ENCODE assay signal across 9 mouse cellular contexts in genomic region chr13:51071763-51072276, GRCm38 (mm10). TPM values are rescaled to one million over a fixed set of nuclear protein-coding genes. Genes with fewer than 3 reads are reported as not detected.
DNase-seq lines count a peak whose midpoint lies in the region; ATAC-seq and TF ChIP-seq lines count a peak whose summit lies in the region.
"Had no signal": no experiment of that assay in that cellular context is flagged by ENCODE, and none has a peak within 500 bp of the region (broad histone marks: within the 10 kb centered on the region; RNA-seq: fewer than 3 reads in every experiment).

No protein-coding gene starts in this region.

- H3K9me3 ChIP-seq in lung, postnatal 0 days (ENCODE audit: low read length) = no peaks in the 10 kb centered on the region
- no peaks in the 10 kb centered on the region for H3K9me3 ChIP-seq in forebrain, embryonic 10.5 days
- no peaks in the 10 kb centered on the region for H3K9me3 ChIP-seq in midbrain, postnatal 0 days (ENCODE audit: low read length)
- H3K9me3 ChIP-seq: hindbrain, embryonic 13.5 days had no signal

- H3K27ac ChIP-seq in lung, postnatal 0 days (ENCODE audit: low read length) = peak overlapping the region; percentile 51; the same call in 1 of the 2 replicates
- no peak overlapping the region for H3K27ac ChIP-seq in forebrain, embryonic 10.5 days
- no peak overlapping the region for H3K27ac ChIP-seq in midbrain, postnatal 0 days (ENCODE audit: low read depth, low read length)
- H3K27ac ChIP-seq: hindbrain, embryonic 13.5 days had no signal

- no peaks in the 10 kb centered on the region for H3K4me1 ChIP-seq in lung, postnatal 0 days (ENCODE audit: insufficient read depth, low read depth, low read length)
- H3K4me1 ChIP-seq in forebrain, embryonic 10.5 days = no peaks in the 10 kb centered on the region
- no peaks in the 10 kb centered on the region for H3K4me1 ChIP-seq in midbrain, postnatal 0 days (ENCODE audit: insufficient read depth, low read length)
- H3K4me1 ChIP-seq: hindbrain, embryonic 13.5 days had no signal

- no peaks in the 10 kb centered on the region for H3K36me3 ChIP-seq in lung, postnatal 0 days (ENCODE audit: insufficient read depth, low read length)
- H3K36me3 ChIP-seq in forebrain, embryonic 10.5 days (replicated peaks) = no peaks in the 10 kb centered on the region
- no peaks in the 10 kb centered on the region for H3K36me3 ChIP-seq in midbrain, postnatal 0 days (ENCODE audit: insufficient read depth, low read length)
- H3K36me3 ChIP-seq: hindbrain, embryonic 13.5 days had no signal

- 0 out of 2 replicates have a peak overlapping the region, but pooled peaks have one; percentile 3 for H3K4me2 ChIP-seq in lung, postnatal 0 days (replicated peaks; ENCODE audit: low read depth, low read length)
- H3K4me2 ChIP-seq in midbrain, postnatal 0 days (ENCODE audit: low read depth, low read length, poor library complexity, severe bottlenecking) = no peak overlapping the region
- H3K4me2 ChIP-seq: hindbrain, embryonic 13.5 days had no signal

- WGBS in lung, postnatal 0 days = 30% methylated on average over 8 of the region's 8 CpGs
- 88% methylated on average over 8 of the region's 8 CpGs for WGBS in forebrain, embryonic 10.5 days
- 72% methylated on average over 8 of the region's 8 CpGs for WGBS in midbrain, postnatal 0 days

- TF ChIP-seq CTCF in lung, postnatal 0 days (IDR thresholded peaks at IDR 0.05) = no peak
- no peak for TF ChIP-seq CTCF in midbrain, postnatal 0 days (IDR thresholded peaks at IDR 0.05)

- DNase-seq in B cell, adult 2 months = peak; percentile 10 to 11
- peak; percentile 48 for DNase-seq in NIH3T3 (ENCODE audit: low read depth)
- DNase-seq in kidney, adult 9 months = peak; percentile 94
- DNase-seq in lung, postnatal 0 days (ENCODE audit: low spot score) = peak; percentile 26
- DNase-seq in forebrain, embryonic 10.5 days (ENCODE audit: extremely low spot score, low spot score) = no peak
- DNase-seq in gastrocnemius, postnatal 25 days = no peak
- DNase-seq in midbrain, postnatal 0 days (ENCODE audit: low spot score) = no peak
- DNase-seq: right cerebral cortex, adult 18-20 months had no signal

- no peaks in the 10 kb centered on the region for H3K27me3 ChIP-seq in lung, postnatal 0 days (replicated peaks; ENCODE audit: insufficient read depth, low read length)
- H3K27me3 ChIP-seq in forebrain, embryonic 10.5 days (ENCODE audit: poor library complexity, severe bottlenecking) = no peaks in the 10 kb centered on the region
- H3K27me3 ChIP-seq in midbrain, postnatal 0 days (ENCODE audit: insufficient read depth, low read length) = no peaks in the 10 kb centered on the region
- H3K27me3 ChIP-seq: hindbrain, embryonic 13.5 days had no signal

- ATAC-seq in lung, postnatal 0 days = no peak; the same call in 1 of the 2 replicates
- no peak for ATAC-seq in midbrain, postnatal 0 days (ENCODE audit: low FRiP score)

- H3K9ac ChIP-seq in lung, postnatal 0 days (replicated peaks; ENCODE audit: low read depth) = no peak overlapping the region
- no peak overlapping the region for H3K9ac ChIP-seq in midbrain, postnatal 0 days (replicated peaks; ENCODE audit: low read length, poor library complexity, severe bottlenecking)
- H3K9ac ChIP-seq: hindbrain, embryonic 13.5 days had no signal

- TF ChIP-seq EP300 in lung, postnatal 0 days (IDR thresholded peaks at IDR 0.05) = no peak

- H3K4me3 ChIP-seq in lung, postnatal 0 days (ENCODE audit: low read depth, low read length) = no peak overlapping the region
- H3K4me3 ChIP-seq in forebrain, embryonic 10.5 days = no peak overlapping the region
- no peak overlapping the region for H3K4me3 ChIP-seq in midbrain, postnatal 0 days (ENCODE audit: low read depth, low read length)
- H3K4me3 ChIP-seq: hindbrain, embryonic 13.5 days had no signal

RNA-seq across cellular contexts. Expression of gene Spin1, which starts 28.9 kb away (rescaled TPM):
- polyA plus RNA-seq in lung, postnatal 0 days (2015; fragmentation: Nextera tagmentation; extraction: Ambion mirVana) = 40.6 and 46.5 TPM in 2 replicates
- 81.7 and 83.3 TPM in 2 replicates for polyA plus RNA-seq in forebrain, embryonic 10.5 days (2016; fragmentation: Nextera tagmentation; extraction: Ambion mirVana)
- 10 to 100 TPM; 11.3 to 13.0 TPM for total RNA-seq in gastrocnemius, postnatal 25 days (2021)
- total RNA-seq in midbrain, postnatal 0 days (2014; rRNA removed) = 214 and 241 TPM in 2 replicates
- polyA plus RNA-seq in midbrain, postnatal 0 days (2015; fragmentation: Nextera tagmentation; extraction: Ambion mirVana) = 154 and 158 TPM in 2 replicates

Comparison
In these comparisons a context has a peak if more than half of its experiments do, and no peak if none do; other contexts are left out.
1. DNase-seq: peak in B cell, adult 2 months (2 of 2), NIH3T3 (single experiment), kidney, adult 9 months (single experiment) and lung, postnatal 0 days (single experiment); none in forebrain, embryonic 10.5 days (single experiment), gastrocnemius, postnatal 25 days (single experiment) and midbrain, postnatal 0 days (single experiment).